Mouse (Mus musculus) heart, embryonic 11.5 days (tissue): ENCODE data around the gene Sh3pxd2a. TPM values are rescaled to one million over a fixed set of nuclear protein-coding genes. Genes with fewer than 3 reads are reported as not detected.

Experiments used
- ATAC-seq: fragments of 200-750 bp; cut with Nextera tagmentation; replicated peaks from 2 replicates; pipeline ENCODE4 v1.8.0; 2017; ENCODE audit warnings: moderate library complexity; ENCODE audit not compliant: insufficient number of reproducible peaks, low FRiP score, low TSS enrichment
- H3K27ac ChIP-seq: fragments of 300-500 bp; sonication (generic); 2 replicates; pipeline ENCODE4 v1.5.1; 2014; ENCODE audit warnings: mild to moderate bottlenecking, low read depth, low read length
- H3K27me3 ChIP-seq: fragments of 300-500 bp; sonication (generic); 2 replicates; pipeline ENCODE4 v1.6.1; 2014; ENCODE audit warnings: mild to moderate bottlenecking, low read length, mixed read lengths; ENCODE audit not compliant: control insufficient read depth, insufficient read depth
- H3K36me3 ChIP-seq: fragments of 300-500 bp; sonication (generic); 2 replicates; pipeline ENCODE4 v1.6.1; 2014; ENCODE audit warnings: mild to moderate bottlenecking, low read length, moderate library complexity, mixed read lengths; ENCODE audit not compliant: control insufficient read depth, insufficient read depth
- H3K4me1 ChIP-seq: fragments of 300-500 bp; sonication (generic); 2 replicates; pipeline ENCODE4 v1.6.1; 2014; ENCODE audit warnings: low read length; ENCODE audit not compliant: control insufficient read depth, insufficient read depth
- H3K4me2 ChIP-seq: fragments of 300-500 bp; sonication (generic); 2 replicates; pipeline ENCODE4 v1.6.1; 2014; ENCODE audit warnings: mild to moderate bottlenecking, moderate library complexity
- H3K4me3 ChIP-seq: fragments of 300-500 bp; sonication (generic); 2 replicates; pipeline ENCODE4 v1.5.1; 2014; ENCODE audit warnings: low read depth, low read length
- H3K9ac ChIP-seq: fragments of 300-500 bp; sonication (generic); 2 replicates; pipeline ENCODE4 v1.6.1; 2014; ENCODE audit warnings: mild to moderate bottlenecking, low read depth, low read length, moderate library complexity
- H3K9me3 ChIP-seq: fragments of 300-500 bp; sonication (generic); replicated peaks from 2 replicates; pipeline ENCODE4 v1.6.1; 2016; ENCODE audit warnings: low read length; ENCODE audit not compliant: control insufficient read depth
- WGBS: fragments of 180-500 bp; shearing (Covaris S2); extraction: QIAGEN DNeasy Blood & Tissue Kit; methylation state at CpG from one replicate; pipeline ENCODE4 v1.1.7; 2014; ENCODE audit not compliant: insufficient replicate concordance; 5-methylcytosine and 5-hydroxymethylcytosine counted together
- polyA plus RNA-seq: library from polyadenylated mRNA; unstranded; fragments of >200 nt; fragmentation: Nextera tagmentation; extraction: Ambion mirVana; gene quantifications from 2 replicates; pipeline ENCODE4 v1.2.1, GENCODE M21; 2014

Sh3pxd2a gene
- polyA plus RNA-seq, 1 experiment from 2014 or later, result 10.1 TPM

- 79% methylated on average over 3 of the region's 3 CpGs for WGBS
- H3K9me3 ChIP-seq, result no peaks in the 10 kb centered on the region
- H3K4me3 ChIP-seq, result no peak overlapping the region
- H3K9ac ChIP-seq, result no peak overlapping the region
- 0 out of 2 replicates have a peak overlapping the region, but pooled peaks have one; percentile 6 for H3K27ac ChIP-seq
- no peak; the same call in 1 of the 2 replicates for ATAC-seq
- peaks cover 33% of the 10 kb centered on the region for H3K4me1 ChIP-seq
- H3K4me2 ChIP-seq, result no peak overlapping the region
- H3K27me3 ChIP-seq, result no peaks in the 10 kb centered on the region
- no peaks in the 10 kb centered on the region for H3K36me3 ChIP-seq
Measured at GRCm38 (mm10) chr19:47384639-47385038, 79.6 kb downstream of the Sh3pxd2a start.

- no peak for ATAC-seq
- H3K27ac ChIP-seq, result no peak overlapping the region
- H3K36me3 ChIP-seq, result no peaks in the 10 kb centered on the region
- H3K9me3 ChIP-seq, result no peaks in the 10 kb centered on the region
- peaks cover 37% of the 10 kb centered on the region for H3K4me1 ChIP-seq
- no peaks in the 10 kb centered on the region for H3K27me3 ChIP-seq
- no peak overlapping the region for H3K4me3 ChIP-seq
- no peak overlapping the region for H3K4me2 ChIP-seq
- H3K9ac ChIP-seq, result no peak overlapping the region
- 80% methylated on average over 12 of the region's 12 CpGs for WGBS
Measured at GRCm38 (mm10) chr19:47384036-47384435, 80.2 kb downstream of the Sh3pxd2a start.

DNA sequence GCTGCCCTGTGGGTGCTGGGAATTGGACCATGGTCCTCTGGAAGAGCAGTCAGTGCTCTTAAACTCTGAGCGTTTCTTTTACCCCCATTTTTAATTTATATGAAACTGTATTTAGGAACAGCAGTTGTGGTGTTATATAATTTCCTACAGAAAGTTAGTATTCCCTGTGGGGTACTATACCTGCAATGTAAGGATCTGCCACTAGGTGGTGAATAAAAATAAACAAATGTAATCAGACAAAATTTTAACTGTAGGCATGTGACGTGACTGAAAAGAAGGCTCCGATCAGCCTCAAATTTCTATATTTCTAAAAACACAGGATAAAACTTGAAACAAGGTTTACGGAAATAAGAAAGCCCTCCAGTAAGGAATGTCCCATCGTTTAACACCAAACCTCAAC, 81.9 kb downstream of the Sh3pxd2a start:
- WGBS, result 83% methylated on average over 5 of the region's 5 CpGs
- Histone ChIP-seq H3K9ac (no peak overlapping the region), H3K4me1 (peaks cover 26% of the 10 kb centered on the region), H3K9me3 (no peaks in the 10 kb centered on the region), H3K27me3 (no peaks in the 10 kb centered on the region), H3K36me3 (no peaks in the 10 kb centered on the region), H3K4me3 (no peak overlapping the region), H3K4me2 (no peak overlapping the region), H3K27ac (no peak overlapping the region)
- ATAC-seq, result no peak

DNA sequence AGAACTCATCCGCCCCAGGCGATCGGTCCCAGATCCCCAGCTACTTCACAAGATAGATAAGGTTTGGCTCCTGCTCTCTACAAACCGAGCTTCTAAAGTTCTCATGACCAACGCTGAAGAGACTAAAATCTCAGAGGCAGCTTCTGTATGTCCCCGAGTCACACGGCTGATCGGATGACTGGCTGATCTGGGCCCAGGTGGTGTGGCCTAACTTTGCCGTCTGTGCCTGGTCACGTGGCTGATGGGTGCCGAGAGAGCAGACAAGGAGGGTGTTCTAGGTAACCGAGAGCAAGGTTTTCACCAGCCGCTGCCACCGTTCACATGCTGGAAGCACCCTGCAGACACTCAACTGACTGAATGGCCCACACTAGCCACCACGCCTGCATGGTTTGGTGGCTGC, 83.2 kb downstream of the Sh3pxd2a start:
- WGBS, result 80% methylated on average over 15 of the region's 15 CpGs
- no peak overlapping the region for H3K4me2 ChIP-seq
- H3K9me3 ChIP-seq, result no peaks in the 10 kb centered on the region
- no peaks in the 10 kb centered on the region for H3K27me3 ChIP-seq
- no peak for ATAC-seq
- no peak overlapping the region for H3K4me3 ChIP-seq
- no peaks in the 10 kb centered on the region for H3K36me3 ChIP-seq
- H3K27ac ChIP-seq, result no peak overlapping the region
- H3K4me1 ChIP-seq, result peaks cover 14% of the 10 kb centered on the region
- no peak overlapping the region for H3K9ac ChIP-seq

DNA sequence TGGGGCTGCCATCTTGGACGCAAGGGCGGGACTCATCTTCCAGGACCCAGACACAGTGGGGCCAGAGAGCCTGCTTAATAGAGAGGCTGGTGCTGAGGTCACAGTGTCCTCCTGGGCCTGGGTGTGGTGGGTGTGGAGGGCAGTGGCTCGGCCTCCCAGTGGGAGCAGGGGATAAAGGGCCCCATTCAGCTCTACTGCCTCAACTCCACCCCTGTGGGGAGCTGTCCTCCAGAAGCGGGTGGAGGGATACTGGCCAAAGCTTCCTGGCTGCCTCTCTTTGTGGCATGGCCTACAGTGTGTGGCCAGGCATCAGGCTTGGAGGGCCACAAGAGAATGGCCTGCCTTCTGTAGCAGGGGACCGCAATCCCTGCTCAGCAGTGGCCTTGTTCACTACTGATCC, 85.1 kb downstream of the Sh3pxd2a start:
- Histone ChIP-seq H3K27ac (peak overlapping the region; percentile 57), H3K4me2 (peak overlapping the region; percentile 27; the same call in 1 of the 2 replicates), H3K36me3 (no peaks in the 10 kb centered on the region), H3K4me3 (no peak overlapping the region), H3K4me1 (peaks cover 6% of the 10 kb centered on the region), H3K9me3 (no peaks in the 10 kb centered on the region), H3K9ac (no peak overlapping the region), H3K27me3 (no peaks in the 10 kb centered on the region)
- ATAC-seq, result peak; percentile 93
- 58% methylated on average over 5 of the region's 5 CpGs for WGBS

DNA sequence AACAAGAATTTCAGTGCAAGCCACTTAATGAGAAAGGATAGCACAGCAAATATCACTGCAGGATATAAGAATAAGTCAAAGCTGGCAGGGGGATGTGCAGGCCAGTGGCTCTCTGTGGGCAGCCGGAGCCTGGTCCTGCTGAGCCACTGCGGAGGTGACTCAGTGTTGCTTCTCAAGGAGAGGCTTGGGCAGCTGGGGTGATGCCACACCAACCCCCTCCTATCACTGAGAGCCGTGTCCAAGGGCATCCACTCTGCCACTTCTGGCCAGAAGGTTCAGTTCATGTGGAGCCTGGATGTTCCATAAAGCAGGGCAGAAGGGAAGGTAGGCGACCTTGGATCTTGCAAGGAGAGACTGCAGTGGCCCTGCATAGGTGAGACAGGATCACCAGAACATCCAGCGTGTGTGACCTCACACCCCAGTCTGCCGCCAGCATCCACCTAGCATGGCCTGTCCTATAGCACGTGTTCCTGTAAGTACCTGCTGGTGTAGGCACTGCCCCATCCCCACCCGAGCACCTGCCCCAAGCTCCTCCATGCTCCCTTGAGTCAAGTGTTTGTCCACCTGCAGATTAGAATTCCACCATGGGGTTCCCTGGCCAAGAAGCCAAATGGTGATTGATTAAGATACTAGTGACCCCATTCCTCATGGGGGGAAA, 89.2 kb downstream of the Sh3pxd2a start:
- ATAC-seq, result no peak
- Histone ChIP-seq H3K4me3 (no peak overlapping the region), H3K27ac (no peak overlapping the region), H3K9ac (0 out of 2 replicates have a peak overlapping the region, but pooled peaks have one; percentile 7), H3K36me3 (no peaks in the 10 kb centered on the region), H3K4me2 (no peak overlapping the region), H3K4me1 (peaks cover 6% of the 10 kb centered on the region), H3K27me3 (no peaks in the 10 kb centered on the region), H3K9me3 (no peaks in the 10 kb centered on the region)
- 87% methylated on average over 8 of the region's 8 CpGs for WGBS

DNA sequence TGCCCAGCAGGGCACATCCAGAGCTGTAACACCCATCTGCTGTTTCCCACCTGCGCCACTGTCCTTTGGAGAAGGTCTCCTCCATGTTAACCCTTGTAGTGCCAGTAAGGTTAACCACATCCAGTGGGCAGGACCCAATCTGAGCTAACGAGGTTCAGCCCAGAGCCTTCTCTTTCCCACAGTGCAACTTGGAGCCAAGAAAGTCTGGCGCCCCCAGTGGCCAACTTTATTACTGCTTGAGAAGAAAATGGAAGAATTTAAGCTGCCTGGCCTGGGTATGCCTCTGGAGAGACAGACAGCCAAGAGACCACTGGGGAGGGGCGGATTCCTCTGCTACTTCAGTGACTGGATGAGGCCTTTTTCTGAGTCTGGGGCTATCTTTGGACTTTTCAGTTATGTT, 89.8 kb downstream of the Sh3pxd2a start:
- Histone ChIP-seq H3K36me3 (no peaks in the 10 kb centered on the region), H3K9ac (no peak overlapping the region), H3K4me2 (no peak overlapping the region), H3K9me3 (no peaks in the 10 kb centered on the region), H3K4me3 (no peak overlapping the region), H3K27ac (no peak overlapping the region), H3K4me1 (peaks cover 5% of the 10 kb centered on the region), H3K27me3 (no peaks in the 10 kb centered on the region)
- WGBS, result 50% methylated on average over 4 of the region's 4 CpGs
- no peak for ATAC-seq

- no peak overlapping the region for H3K27ac ChIP-seq
- H3K4me2 ChIP-seq, result no peak overlapping the region
- no peak overlapping the region for H3K9ac ChIP-seq
- no peaks in the 10 kb centered on the region for H3K27me3 ChIP-seq
- no peak for ATAC-seq
- 71% methylated on average over 5 of the region's 5 CpGs for WGBS
- H3K4me3 ChIP-seq, result no peak overlapping the region
- no peaks in the 10 kb centered on the region for H3K36me3 ChIP-seq
- no peaks in the 10 kb centered on the region for H3K9me3 ChIP-seq
- H3K4me1 ChIP-seq, result peaks cover 8% of the 10 kb centered on the region
Measured at GRCm38 (mm10) chr19:47372044-47372443, 92.2 kb downstream of the Sh3pxd2a start.

DNA sequence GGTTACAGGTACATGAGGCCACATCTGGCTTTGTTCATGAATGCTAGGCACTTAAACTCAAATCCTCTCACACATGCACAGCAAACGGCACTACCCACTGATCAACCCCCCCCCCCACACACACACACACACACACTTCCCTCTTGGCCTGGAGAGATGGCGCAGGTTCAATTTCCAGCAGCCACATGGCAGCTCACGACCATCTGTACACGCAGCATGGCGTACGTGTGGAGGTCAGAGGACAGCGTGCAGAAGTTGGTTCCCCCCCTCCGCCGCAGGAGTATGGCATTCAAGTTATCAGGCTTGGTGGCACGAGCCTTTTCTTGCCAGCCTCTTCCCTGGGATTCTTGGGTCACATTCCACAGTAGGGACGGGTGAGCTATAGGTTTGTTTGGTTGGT, 92.7 kb downstream of the Sh3pxd2a start:
- Histone ChIP-seq H3K27me3 (no peaks in the 10 kb centered on the region), H3K4me2 (no peak overlapping the region), H3K9me3 (no peaks in the 10 kb centered on the region), H3K4me3 (no peak overlapping the region), H3K27ac (no peak overlapping the region), H3K4me1 (peaks cover 10% of the 10 kb centered on the region), H3K36me3 (no peaks in the 10 kb centered on the region), H3K9ac (no peak overlapping the region)
- WGBS, result 93% methylated on average over 11 of the region's 11 CpGs
- ATAC-seq, result no peak
